Mouse (Mus musculus): ENCODE measurements around the gene Pnpla3. TPM values are rescaled to one million over a fixed set of nuclear protein-coding genes. Genes with fewer than 3 reads are reported as not detected.
"Not testable (repeated sequence)": the region's sequence is repeated elsewhere in the genome, so short reads cannot be mapped to it uniquely, and the experiment has no call there.

Pnpla3 gene
- total and polyA plus RNA-seq, 3 experiments: 1.1 to 30.1 (median 3.8) TPM

GRCm38 (mm10) chr15:84136473-84137415, 30.9 kb upstream of the Pnpla3 start:
- intact Hi-C loops (cut with DNase I): no loop called here
- Histone ChIP-seq H3K27me3 (ENCODE audit: control insufficient read depth, insufficient read depth, low read length) (no peaks in the 10 kb centered on the region), H3K36me3 (ENCODE audit: control insufficient read depth, insufficient read depth, low read length) (no peaks in the 10 kb centered on the region), H3K27ac (no peak overlapping the region), H3K4me3 (no peak overlapping the region), H3K4me1 (ENCODE audit: control insufficient read depth, insufficient read depth, low read length) (peaks cover 6% of the 10 kb centered on the region), H3K9ac (ENCODE audit: low read depth, low read length) (no peak overlapping the region), H3K79me2 (replicated peaks; ENCODE audit: control insufficient read depth, insufficient read depth, low read length) (no peaks in the 10 kb centered on the region)
- no peak for TF ChIP-seq CTCF (IDR thresholded peaks at IDR 0.05)
- TF ChIP-seq EP300 (IDR thresholded peaks at IDR 0.05; ENCODE audit: insufficient read depth, low read depth, low read length): no peak
- no peak for TF ChIP-seq POLR2A (IDR thresholded peaks at IDR 0.05; ENCODE audit: insufficient read depth, low read depth, low read length)
- 42% methylated on average over 12 of the region's 12 CpGs for WGBS
- no peak for DNase-seq

DNA sequence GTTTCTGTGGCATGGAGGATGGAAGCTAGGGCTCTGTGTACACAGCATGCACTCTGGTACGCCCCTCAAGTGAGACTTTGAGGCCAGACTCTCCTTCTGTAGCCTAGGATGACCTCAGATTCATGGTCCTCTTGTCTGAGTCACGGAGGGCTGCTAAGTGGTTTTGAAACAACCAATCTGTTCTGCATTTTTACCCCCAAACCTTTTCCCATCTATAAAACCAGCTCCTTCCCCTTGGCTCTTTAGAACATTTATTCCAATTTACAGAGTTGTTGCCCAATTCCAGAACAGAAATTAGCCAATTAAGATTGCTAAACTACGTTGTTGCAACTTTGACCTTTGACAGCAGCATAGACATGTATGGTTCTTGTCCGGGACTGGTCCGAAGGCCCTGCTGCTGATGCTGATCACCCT, 28.0 kb upstream of the Pnpla3 start:
- H3K9ac ChIP-seq (ENCODE audit: low read depth, low read length): no peak overlapping the region
- H3K27me3 ChIP-seq (ENCODE audit: control insufficient read depth, insufficient read depth, low read length): no peaks in the 10 kb centered on the region
- H3K79me2 ChIP-seq (replicated peaks; ENCODE audit: control insufficient read depth, insufficient read depth, low read length): no peaks in the 10 kb centered on the region
- H3K36me3 ChIP-seq (ENCODE audit: control insufficient read depth, insufficient read depth, low read length): no peaks in the 10 kb centered on the region
- H3K4me1 ChIP-seq (ENCODE audit: control insufficient read depth, insufficient read depth, low read length): no peaks in the 10 kb centered on the region
- H3K4me3 ChIP-seq: no peak overlapping the region
- TF ChIP-seq POLR2A (IDR thresholded peaks at IDR 0.05; ENCODE audit: insufficient read depth, low read depth, low read length) (no peak), CTCF (IDR thresholded peaks at IDR 0.05) (no peak), EP300 (IDR thresholded peaks at IDR 0.05; ENCODE audit: insufficient read depth, low read depth, low read length) (no peak)
- intact Hi-C loops (cut with DNase I): no loop called here
- DNase-seq: no peak
- H3K27ac ChIP-seq: no peak overlapping the region
- WGBS: 81% methylated on average over 5 of the region's 5 CpGs

- Histone ChIP-seq H3K36me3 (ENCODE audit: control insufficient read depth, insufficient read depth, low read length) (no peaks in the 10 kb centered on the region), H3K79me2 (replicated peaks; ENCODE audit: control insufficient read depth, insufficient read depth, low read length) (no peaks in the 10 kb centered on the region), H3K27ac (no peak overlapping the region), H3K9ac (ENCODE audit: low read depth, low read length) (no peak overlapping the region), H3K4me1 (ENCODE audit: control insufficient read depth, insufficient read depth, low read length) (no peaks in the 10 kb centered on the region), H3K27me3 (ENCODE audit: control insufficient read depth, insufficient read depth, low read length) (no peaks in the 10 kb centered on the region), H3K4me3 (no peak overlapping the region)
- intact Hi-C loops (cut with DNase I): no loop called here
- 46% methylated on average over 3 of the region's 3 CpGs for WGBS
- TF ChIP-seq POLR2A (IDR thresholded peaks at IDR 0.05; ENCODE audit: insufficient read depth, low read depth, low read length): no peak
- TF ChIP-seq CTCF (IDR thresholded peaks at IDR 0.05): no peak
- TF ChIP-seq EP300 (IDR thresholded peaks at IDR 0.05; ENCODE audit: insufficient read depth, low read depth, low read length): no peak
- DNase-seq: no peak
Measured at GRCm38 (mm10) chr15:84140109-84140508, 27.5 kb upstream of the Pnpla3 start.

- 56% methylated on average over 5 of the region's 5 CpGs for WGBS
Measured at GRCm38 (mm10) chr15:84140929-84141328, 26.7 kb upstream of the Pnpla3 start.

GRCm38 (mm10) chr15:84156158-84156557, 11.5 kb upstream of the Pnpla3 start:
- Histone ChIP-seq H3K9ac (ENCODE audit: low read depth, low read length) (no peak overlapping the region), H3K79me2 (replicated peaks; ENCODE audit: control insufficient read depth, insufficient read depth, low read length) (no peaks in the 10 kb centered on the region), H3K27me3 (ENCODE audit: control insufficient read depth, insufficient read depth, low read length) (no peaks in the 10 kb centered on the region), H3K4me1 (ENCODE audit: control insufficient read depth, insufficient read depth, low read length) (no peaks in the 10 kb centered on the region), H3K36me3 (ENCODE audit: control insufficient read depth, insufficient read depth, low read length) (no peaks in the 10 kb centered on the region), H3K4me3 (no peak overlapping the region), H3K27ac (no peak overlapping the region)
- 89% methylated on average over 2 of the region's 2 CpGs for WGBS
- intact Hi-C loops (cut with DNase I): no loop called here
- TF ChIP-seq EP300 (IDR thresholded peaks at IDR 0.05; ENCODE audit: insufficient read depth, low read depth, low read length): no peak
- TF ChIP-seq POLR2A (IDR thresholded peaks at IDR 0.05; ENCODE audit: insufficient read depth, low read depth, low read length): no peak
- TF ChIP-seq CTCF (IDR thresholded peaks at IDR 0.05): no peak
- no peak for DNase-seq

More at GRCm38 (mm10) chr15:84140929-84141328, 26.7 kb upstream of the Pnpla3 start:
- no peak for DNase-seq
- no peaks in the 10 kb centered on the region for H3K27me3 ChIP-seq (ENCODE audit: control insufficient read depth, insufficient read depth, low read length)
- no peak for TF ChIP-seq POLR2A (IDR thresholded peaks at IDR 0.05; ENCODE audit: insufficient read depth, low read depth, low read length)
- TF ChIP-seq EP300 (IDR thresholded peaks at IDR 0.05; ENCODE audit: insufficient read depth, low read depth, low read length): no peak
- TF ChIP-seq CTCF (IDR thresholded peaks at IDR 0.05): no peak
- no peak overlapping the region for H3K27ac ChIP-seq
- H3K9ac ChIP-seq (ENCODE audit: low read depth, low read length): no peak overlapping the region
- no peak overlapping the region for H3K4me3 ChIP-seq
- no peaks in the 10 kb centered on the region for H3K79me2 ChIP-seq (replicated peaks; ENCODE audit: control insufficient read depth, insufficient read depth, low read length)
- no peaks in the 10 kb centered on the region for H3K4me1 ChIP-seq (ENCODE audit: control insufficient read depth, insufficient read depth, low read length)
- intact Hi-C loops (cut with DNase I): no loop called here
- no peaks in the 10 kb centered on the region for H3K36me3 ChIP-seq (ENCODE audit: control insufficient read depth, insufficient read depth, low read length)

DNA sequence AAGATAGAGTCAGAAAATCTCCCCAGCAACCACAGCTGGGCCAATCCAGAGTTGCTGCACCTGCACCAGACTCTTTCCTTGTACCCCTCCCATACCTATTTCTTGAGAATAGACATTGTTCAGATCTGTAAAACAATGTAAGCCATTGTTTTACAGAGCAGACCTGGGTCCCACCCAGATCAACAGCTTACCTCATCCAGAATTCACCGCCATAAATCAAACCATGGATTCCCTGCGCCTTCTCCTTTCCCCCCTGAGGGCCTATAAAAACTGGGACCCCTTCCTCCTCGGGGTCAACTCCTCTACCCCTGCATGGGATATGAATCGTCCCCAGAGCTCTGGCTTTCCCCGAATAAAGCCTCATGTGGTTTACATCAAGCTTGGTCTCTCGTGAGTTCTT, 10.1 kb upstream of the Pnpla3 start:
- 82% methylated on average over 6 of the region's 6 CpGs for WGBS
- not testable (repeated sequence) for H3K4me1 ChIP-seq (ENCODE audit: control insufficient read depth, insufficient read depth, low read length)

More for the DNA sequence above, 10.1 kb upstream of the Pnpla3 start:
- H3K27me3 ChIP-seq (ENCODE audit: control insufficient read depth, insufficient read depth, low read length); H3K27ac ChIP-seq; intact Hi-C loops (cut with DNase I); H3K79me2 ChIP-seq (replicated peaks; ENCODE audit: control insufficient read depth, insufficient read depth, low read length); DNase-seq; H3K4me3 ChIP-seq; H3K36me3 ChIP-seq (ENCODE audit: control insufficient read depth, insufficient read depth, low read length); H3K9ac ChIP-seq (ENCODE audit: low read depth, low read length): not testable (repeated sequence)
